Mouse (Mus musculus): ENCODE measurements around the gene Zmym6.

- TF ChIP-seq CTCF (IDR thresholded peaks at IDR 0.05; ENCODE audit: low read depth, low read length) (no peak), POLR2A (IDR thresholded peaks at IDR 0.05; ENCODE audit: extremely low read depth, insufficient read depth, low read length) (no peak)
Measured at GRCm38 (mm10) chr4:127038828-127039349, 38.3 kb upstream of the Zmym6 start.

Measured in liver, adult 2 months (tissue).